Mouse (Mus musculus) kidney, postnatal 10 days (tissue): Measurements from ENCODE around the gene Tppp2.
"Not testable (repeated sequence)": the region's sequence is repeated elsewhere in the genome, so short reads cannot be mapped to it uniquely, and the experiment has no call there.

ENCODE experiments used
- DNase-seq: peaks from one replicate; pipeline ENCODE4 v3.0.0; 2021; ENCODE audit warnings: mixed read lengths

Tppp2 gene

GRCm38 (mm10) chr14:51912391-51913061 is 5.7 kb upstream of the Tppp2 start:
- DNase-seq: no peak

GRCm38 (mm10) chr14:51913062-51913959 is 4.9 kb upstream of the Tppp2 start:
- peak; percentile 88 for DNase-seq

- DNase-seq: peak; percentile 85
These were observed 4.1 kb upstream of the Tppp2 start, which contains the start of gene Ndrg2 for GRCm38 (mm10) chr14:51913960-51914762. Gene Ndrg2 (minus strand): TSS chr14:51914158.

GRCm38 (mm10) chr14:51915030-51915429 is 3.2 kb upstream of the Tppp2 start:
- DNase-seq: no peak

- no peak for DNase-seq
These were observed 1.7 kb upstream of the Tppp2 start for GRCm38 (mm10) chr14:51916539-51916938.

GRCm38 (mm10) chr14:51918966-51919365 is 741 bp downstream of the Tppp2 start:
- DNase-seq: no peak

GRCm38 (mm10) chr14:51921759-51922570 is 3.7 kb downstream of the Tppp2 start:
- DNase-seq: peak; percentile 51

GRCm38 (mm10) chr14:51922571-51922865 is 4.3 kb downstream of the Tppp2 start, which contains the start of gene Rnase13:
Gene Rnase13 (minus strand): TSS chr14:51922773.
- no peak for DNase-seq

- no peak for DNase-seq
These were observed 4.7 kb downstream of the Tppp2 start for GRCm38 (mm10) chr14:51922910-51923309.

GRCm38 (mm10) chr14:51923492-51923891 is 5.3 kb downstream of the Tppp2 start:
- no peak for DNase-seq

- DNase-seq: not testable (repeated sequence)
These were observed 8.7 kb downstream of the Tppp2 start for GRCm38 (mm10) chr14:51926930-51927329.

- peak; percentile 67 for DNase-seq
These were observed 11.2 kb downstream of the Tppp2 start for GRCm38 (mm10) chr14:51929309-51929943.

GRCm38 (mm10) chr14:51929968-51930367 is 11.7 kb downstream of the Tppp2 start:
- DNase-seq: no peak

GRCm38 (mm10) chr14:51930824-51931223 is 12.6 kb downstream of the Tppp2 start:
- DNase-seq: peak; percentile 80

- no peak for DNase-seq
These were observed 14.1 kb downstream of the Tppp2 start for GRCm38 (mm10) chr14:51932092-51933020.

- DNase-seq: no peak
These were observed 20.8 kb downstream of the Tppp2 start for GRCm38 (mm10) chr14:51939005-51939404.

- peak; percentile 66 for DNase-seq
These were observed 22.8 kb downstream of the Tppp2 start for GRCm38 (mm10) chr14:51940944-51941560.

- DNase-seq: no peak
These were observed 23.4 kb downstream of the Tppp2 start for GRCm38 (mm10) chr14:51941577-51941976.

GRCm38 (mm10) chr14:51942236-51942635 is 24.0 kb downstream of the Tppp2 start:
- DNase-seq: no peak

GRCm38 (mm10) chr14:51943336-51943735 is 25.1 kb downstream of the Tppp2 start:
- DNase-seq: no peak
